ENCODE assay signal across 8 mouse cellular contexts in genomic region chr9:106686983-106687650, GRCm38 (mm10). TPM values are rescaled to one million over a fixed set of nuclear protein-coding genes. Genes with fewer than 3 reads are reported as not detected.
DNase-seq lines count a peak whose midpoint lies in the region; ATAC-seq and TF ChIP-seq lines count a peak whose summit lies in the region.

No protein-coding gene starts in this region.

- 0 out of 2 replicates have a peak, but pooled peaks have one; percentile 36 for ATAC-seq in erythroid progenitor cell, adult 5-6 weeks (replicated peaks; ENCODE audit: low FRiP score, poor library complexity, severe bottlenecking)
- ATAC-seq in heart, embryonic 16.5 days (replicated peaks; ENCODE audit: extremely low read depth, insufficient read depth, low FRiP score) = peak; percentile 39
- peak; percentile 53; the same call in 1 of the 2 replicates for ATAC-seq in lung, embryonic 14.5 days (ENCODE audit: insufficient read depth)

- no peaks in the 10 kb centered on the region for H3K27me3 ChIP-seq in CH12.LX (replicated peaks)
- H3K27me3 ChIP-seq in heart, embryonic 16.5 days (ENCODE audit: control insufficient read depth, insufficient read depth, low read length) = no peaks in the 10 kb centered on the region
- H3K27me3 ChIP-seq in lung, embryonic 14.5 days (ENCODE audit: insufficient read depth, low read length) = no peaks in the 10 kb centered on the region
- H3K27me3 ChIP-seq in thymus, adult 2 months (ENCODE audit: control insufficient read depth, insufficient read depth, low read length) = no peaks in the 10 kb centered on the region

- no peak overlapping the region for H3K4me3 ChIP-seq in CH12.LX (replicated peaks in 1 of 3; ENCODE audit: low read depth in 2 of 3, low read length in 2 of 3, poor library complexity in 1 of 3)
- no peak overlapping the region for H3K4me3 ChIP-seq in heart, embryonic 16.5 days (ENCODE audit: low read length)
- H3K4me3 ChIP-seq in lung, embryonic 14.5 days (ENCODE audit: low read depth, low read length) = no peak overlapping the region
- no peak overlapping the region for H3K4me3 ChIP-seq in olfactory bulb, adult 2 months (ENCODE audit: insufficient read depth, low read depth, low read length)
- no peak overlapping the region for H3K4me3 ChIP-seq in thymus, adult 2 months (ENCODE audit: control insufficient read depth, insufficient read depth, low read length)

- H3K36me3 ChIP-seq in CH12.LX (replicated peaks in 1 of 2; ENCODE audit: control insufficient read depth in 1 of 2, insufficient read depth in 1 of 2, low read length in 1 of 2) = peaks cover 0 to 38% of the 10 kb centered on the region in 2 experiments
- 0 out of 2 replicates have a peak, but pooled peaks cover 2% of the 10 kb centered on the region for H3K36me3 ChIP-seq in heart, embryonic 16.5 days (ENCODE audit: control insufficient read depth, insufficient read depth)
- H3K36me3 ChIP-seq in lung, embryonic 14.5 days (ENCODE audit: insufficient read depth) = 0 out of 2 replicates have a peak, but pooled peaks cover 6% of the 10 kb centered on the region
- no peaks in the 10 kb centered on the region for H3K36me3 ChIP-seq in thymus, adult 2 months (ENCODE audit: control insufficient read depth, insufficient read depth, low read length)

- no peak overlapping the region for H3K4me2 ChIP-seq in CH12.LX (ENCODE audit: insufficient read depth, low read depth, poor library complexity, severe bottlenecking)
- peak overlapping the region; percentile 45 for H3K4me2 ChIP-seq in heart, embryonic 16.5 days (ENCODE audit: low read depth, low read length)
- peak overlapping the region; percentile 41 for H3K4me2 ChIP-seq in lung, embryonic 14.5 days

- peaks cover 2 to 37% of the 10 kb centered on the region in 2 experiments for H3K4me1 ChIP-seq in CH12.LX (ENCODE audit: control insufficient read depth in 1 of 2, insufficient read depth in 2 of 2)
- H3K4me1 ChIP-seq in heart, embryonic 16.5 days (ENCODE audit: control insufficient read depth, insufficient read depth, low read length) = peaks cover 16% of the 10 kb centered on the region
- H3K4me1 ChIP-seq in lung, embryonic 14.5 days (ENCODE audit: insufficient read depth) = no peaks in the 10 kb centered on the region; the same call in 1 of the 2 replicates
- peaks cover 14% of the 10 kb centered on the region for H3K4me1 ChIP-seq in olfactory bulb, adult 2 months (ENCODE audit: control insufficient read depth, insufficient read depth, low read length)
- peaks cover 9% of the 10 kb centered on the region for H3K4me1 ChIP-seq in thymus, adult 2 months (replicated peaks; ENCODE audit: control insufficient read depth, insufficient read depth, low read length)

- TF ChIP-seq RAD21 in CH12.LX (IDR thresholded peaks at IDR 0.05; ENCODE audit: low read depth, low read length) = peak; percentile 75

- no peaks in the 10 kb centered on the region for H3K9me3 ChIP-seq in CH12.LX (replicated peaks; ENCODE audit: low read length)
- H3K9me3 ChIP-seq in heart, embryonic 16.5 days (replicated peaks; ENCODE audit: control insufficient read depth, low read length) = no peaks in the 10 kb centered on the region
- H3K9me3 ChIP-seq in lung, embryonic 14.5 days (ENCODE audit: low read depth, low read length) = no peaks in the 10 kb centered on the region

- no peaks in the 10 kb centered on the region for H3K79me2 ChIP-seq in CH12.LX (replicated peaks; ENCODE audit: control insufficient read depth, extremely low read depth, insufficient read depth, poor library complexity, severe bottlenecking)

- dilution Hi-C loops in CH12.LX (cut with MboI; ENCODE audit: extremely low pct_ligation_motif_present, extremely low pct_unique_long_range_greater_than_20kb, low sequenced_read_pairs) = loop anchor here (25.0 kb wide), 1 partner anchor 100 kb away; the partner anchor contains the start of gene Rad54l2

- no peak for TF ChIP-seq POLR2A in CH12.LX (IDR thresholded peaks at IDR 0.05; ENCODE audit: low read depth, low read length)
- TF ChIP-seq POLR2A in olfactory bulb, adult 2 months (IDR thresholded peaks at IDR 0.05; ENCODE audit: insufficient read depth, low read depth, low read length) = no peak
- no peak for TF ChIP-seq POLR2A in thymus, adult 2 months (IDR thresholded peaks at IDR 0.05; ENCODE audit: control insufficient read depth, extremely low read depth, insufficient read depth, low read length, poor library complexity)

- no peak overlapping the region for H3K9ac ChIP-seq in CH12.LX (ENCODE audit: insufficient read depth, low read depth)
- no peak overlapping the region for H3K9ac ChIP-seq in heart, embryonic 16.5 days (ENCODE audit: low read length)
- H3K9ac ChIP-seq in lung, embryonic 14.5 days = no peak overlapping the region

- in situ Hi-C loops in CH12.LX (cut with MboI; ENCODE audit: low pct_ligation_motif_present, low pct_unique_long_range_greater_than_20kb, low sequenced_read_pairs) = loop anchor here (10.0 kb wide), 1 partner anchor 128 kb away; no protein-coding TSS in a partner anchor

- no peak overlapping the region for H3K27ac ChIP-seq in CH12.LX (ENCODE audit: insufficient read depth, low read depth)
- H3K27ac ChIP-seq in heart, embryonic 16.5 days (ENCODE audit: low read length) = no peak overlapping the region
- no peak overlapping the region for H3K27ac ChIP-seq in lung, embryonic 14.5 days (ENCODE audit: low read depth)
- no peak overlapping the region for H3K27ac ChIP-seq in olfactory bulb, adult 2 months (ENCODE audit: insufficient read depth, low read depth, low read length)
- H3K27ac ChIP-seq in thymus, adult 2 months (ENCODE audit: control insufficient read depth, insufficient read depth, low read length) = no peak overlapping the region

- TF ChIP-seq CTCF in CH12.LX (conservative IDR thresholded peaks at IDR 0.05 in 1 of 2, IDR thresholded peaks at IDR 0.05 in 1 of 2; ENCODE audit: low read depth in 2 of 2, low read length in 2 of 2) = peak; percentile 82 to 88
- TF ChIP-seq CTCF in lung, embryonic 14.5 days (IDR thresholded peaks at IDR 0.05; ENCODE audit: low read depth) = peak; percentile 91
- peak; percentile 57 for TF ChIP-seq CTCF in olfactory bulb, adult 2 months (IDR thresholded peaks at IDR 0.05; ENCODE audit: insufficient read depth, low read depth, low read length)
- TF ChIP-seq CTCF in thymus, adult 2 months (IDR thresholded peaks at IDR 0.05; ENCODE audit: borderline replicate concordance, control insufficient read depth, extremely low read depth, insufficient read depth, low read length, poor library complexity) = peak; percentile 76; the same call in 1 of the 2 replicates

- peak; percentile 73 for DNase-seq in CH12.LX (ENCODE audit: extremely low read depth)
- peak; percentile 87 for DNase-seq in brain, adult 2 months (ENCODE audit: low read depth, low spot score)
- peak; percentile 83 to 89 for DNase-seq in kidney, postnatal 25 days
- DNase-seq in lung, embryonic 14.5 days = peak; percentile 90
- DNase-seq in thymus, adult 2 months = peak; percentile 74

- TF ChIP-seq EP300 in CH12.LX (IDR thresholded peaks at IDR 0.05; ENCODE audit: low read length) = no peak

- WGBS in heart, embryonic 16.5 days = 26% methylated on average over 8 of the region's 8 CpGs
- 31% methylated on average over 8 of the region's 8 CpGs for WGBS in lung, embryonic 14.5 days
- WGBS in olfactory bulb, adult 2 months = 33% methylated on average over 8 of the region's 8 CpGs
- 45% methylated on average over 8 of the region's 8 CpGs for WGBS in thymus, adult 2 months

TF ChIP-seq in CH12.LX, 34 proteins besides CTCF, POLR2A, EP300 and RAD21 (continues in another document):
- TF ChIP-seq JUND (conservative IDR thresholded peaks at IDR 0.05; ENCODE audit: low read depth, low read length) = no peak
- TF ChIP-seq ZMIZ1 (IDR thresholded peaks at IDR 0.05; ENCODE audit: low read depth, low read length) = no peak
- TF ChIP-seq SMC3 (IDR thresholded peaks at IDR 0.05; ENCODE audit: low read depth, low read length) = peak; percentile 70
- TF ChIP-seq BHLHE40 (IDR thresholded peaks at IDR 0.05; ENCODE audit: low read depth, low read length) = no peak
- peak; percentile 92 for TF ChIP-seq MYC (IDR thresholded peaks at IDR 0.05; ENCODE audit: low read depth, low read length)
- TF ChIP-seq UBTF (IDR thresholded peaks at IDR 0.05; ENCODE audit: low read depth, low read length) = no peak
- peak; percentile 33; the same call in 1 of the 2 replicates for TF ChIP-seq IRF4 (IDR thresholded peaks at IDR 0.05; ENCODE audit: low read depth, low read length)
- TF ChIP-seq MAX (IDR thresholded peaks at IDR 0.05; ENCODE audit: low read length) = peak; percentile 77
- 0 out of 2 replicates have a peak, but pooled peaks have one; percentile 41 for TF ChIP-seq MXI1 (IDR thresholded peaks at IDR 0.05; ENCODE audit: low read depth, low read length)
- TF ChIP-seq NRF1 (IDR thresholded peaks at IDR 0.05; ENCODE audit: low read depth, low read length) = no peak
- TF ChIP-seq ZNF384 (IDR thresholded peaks at IDR 0.05; ENCODE audit: low read depth, low read length) = no peak
- no peak for TF ChIP-seq POLR2AphosphoS2 (IDR thresholded peaks at IDR 0.05; ENCODE audit: low read depth, low read length)
- no peak for TF ChIP-seq TCF12 (IDR thresholded peaks at IDR 0.05; ENCODE audit: low read depth, low read length)

RNA-seq across cellular contexts. Expression of gene Tex264, which starts 1.4 kb away (rescaled TPM):
- total RNA-seq in CH12.LX (2012; rRNA removed) = 33.6 and 45.3 TPM in 2 replicates
- 30.9 and 34.3 TPM in 2 replicates for total RNA-seq in CH12.LX (2014; rRNA removed)
- polyA plus RNA-seq in CH12.LX (2012; ENCODE audit: insufficient read length, low read depth) = 45.2 and 54.8 TPM in 2 replicates
- 5.0 and 12.2 TPM in 2 replicates for total RNA-seq in erythroid progenitor cell, adult 5-6 weeks (2015; ENCODE audit: low replicate concordance)
- total RNA-seq in erythroid progenitor cell, adult 5-6 weeks (2017; ENCODE audit: low replicate concordance) = 1.8 and 23.2 TPM in 2 replicates
- 52.5 and 53.6 TPM in 2 replicates for polyA plus RNA-seq in heart, embryonic 16.5 days (2015; fragmentation: Nextera tagmentation; extraction: Ambion mirVana)
- 41.3 and 47.8 TPM in 2 replicates for polyA plus RNA-seq in lung, embryonic 14.5 days (2014; fragmentation: Nextera tagmentation; extraction: Ambion mirVana)
- not detected in 2 replicates for polyA plus RNA-seq in olfactory bulb, adult 2 months (2012; ENCODE audit: insufficient read depth, insufficient read length, low replicate concordance, missing spikeins)
- 91.8 and 104 TPM in 2 replicates for polyA plus RNA-seq in thymus, adult 2 months (2012; rRNA removed)

RNA-seq across cellular contexts. Expression of gene Grm2, which starts 31.2 kb away (rescaled TPM):
- total RNA-seq in CH12.LX (2012; rRNA removed) = not detected in 2 replicates
- total RNA-seq in CH12.LX (2014; rRNA removed) = not detected in 2 replicates
- not detected in 2 replicates for polyA plus RNA-seq in CH12.LX (2012; ENCODE audit: insufficient read length, low read depth)
- not detected in 2 replicates for total RNA-seq in erythroid progenitor cell, adult 5-6 weeks (2015; ENCODE audit: low replicate concordance)
- total RNA-seq in erythroid progenitor cell, adult 5-6 weeks (2017; ENCODE audit: low replicate concordance) = not detected in 2 replicates
- polyA plus RNA-seq in heart, embryonic 16.5 days (2015; fragmentation: Nextera tagmentation; extraction: Ambion mirVana) = not detected in 2 replicates
- polyA plus RNA-seq in lung, embryonic 14.5 days (2014; fragmentation: Nextera tagmentation; extraction: Ambion mirVana) = not detected in 2 replicates
- polyA plus RNA-seq in olfactory bulb, adult 2 months (2012; ENCODE audit: insufficient read depth, insufficient read length, low replicate concordance, missing spikeins) = not detected in 2 replicates
- polyA plus RNA-seq in thymus, adult 2 months (2012; rRNA removed) = 0.19 and 0.34 TPM in 2 replicates

Comparison
In these comparisons a context has a peak if more than half of its experiments do, and no peak if none do; other contexts are left out.
1. RNA of gene Tex264, which starts 1.4 kb away (polyA plus RNA-seq): 91.8 to 104 TPM in thymus, adult 2 months, 45.2 to 54.8 TPM in CH12.LX, 52.5 to 53.6 TPM in heart, embryonic 16.5 days and 41.3 to 47.8 TPM in lung, embryonic 14.5 days; not detected in olfactory bulb, adult 2 months; every median in the first group is over 10 times any median in the second.
2. Peak in every context shown above with its lines, with median percentiles within 50 percentile points of each other: DNase-seq, CTCF ChIP-seq and ATAC-seq.